Mouse (Mus musculus) layer of hippocampus, adult 9-10 months (tissue): Measurements from ENCODE around the gene Dpf1.

Experiments
- DNase-seq: peaks from one replicate; pipeline ENCODE4 v3.0.0; 2022; ENCODE audit warnings: low spot score

The Dpf1 gene

GRCm38 (mm10) chr7:29340838-29341237 is 37.1 kb downstream of the Dpf1 start:
- no peak for DNase-seq

GRCm38 (mm10) chr7:29341722-29342121 is 38.0 kb downstream of the Dpf1 start:
- no peak for DNase-seq

GRCm38 (mm10) chr7:29342489-29343092 is 38.8 kb downstream of the Dpf1 start:
- peak; percentile 64 for DNase-seq

- no peak for DNase-seq
Measured at GRCm38 (mm10) chr7:29343746-29344145, 40.0 kb downstream of the Dpf1 start.

- DNase-seq = no peak
Measured at GRCm38 (mm10) chr7:29345534-29345933, 41.8 kb downstream of the Dpf1 start.

GRCm38 (mm10) chr7:29346212-29346611 is 42.5 kb downstream of the Dpf1 start:
- DNase-seq = no peak

- DNase-seq = no peak
Measured at GRCm38 (mm10) chr7:29350489-29350888, 46.7 kb downstream of the Dpf1 start.

- no peak for DNase-seq
Measured at GRCm38 (mm10) chr7:29352246-29352645, 48.5 kb downstream of the Dpf1 start.

- no peak for DNase-seq
Measured at GRCm38 (mm10) chr7:29354161-29354560, 50.4 kb downstream of the Dpf1 start.

GRCm38 (mm10) chr7:29355406-29355805 is 51.7 kb downstream of the Dpf1 start:
- DNase-seq = no peak

GRCm38 (mm10) chr7:29361497-29361896 is 57.7 kb downstream of the Dpf1 start:
- DNase-seq = no peak

- DNase-seq = no peak
Measured at GRCm38 (mm10) chr7:29364052-29364451, 60.3 kb downstream of the Dpf1 start.

GRCm38 (mm10) chr7:29367166-29368003 is 63.6 kb downstream of the Dpf1 start:
- no peak for DNase-seq
